Mouse (Mus musculus): Measurements from ENCODE around the gene Vsig10. TPM values are rescaled to one million over a fixed set of nuclear protein-coding genes. Genes with fewer than 3 reads are reported as not detected.
"Not testable (repeated sequence)": the region's sequence is repeated elsewhere in the genome, so short reads cannot be mapped to it uniquely, and the experiment has no call there.

The Vsig10 gene
- polyA plus RNA-seq, 1 experiment, result 2.3 TPM

GRCm38 (mm10) chr5:117284029-117284428, 34.9 kb upstream of the Vsig10 start:
- Histone ChIP-seq H3K27ac (ENCODE audit: insufficient read depth, low read depth, low read length) (no peak overlapping the region), H3K4me1 (ENCODE audit: control insufficient read depth, insufficient read depth, low read length) (peaks cover 10% of the 10 kb centered on the region; the same call in 1 of the 2 replicates)

GRCm38 (mm10) chr5:117284682-117285081, 34.2 kb upstream of the Vsig10 start:
- no peak for TF ChIP-seq CTCF (IDR thresholded peaks at IDR 0.05; ENCODE audit: low read depth, low read length)
- no peak for TF ChIP-seq POLR2A (IDR thresholded peaks at IDR 0.05; ENCODE audit: borderline replicate concordance, low read depth, low read length)
- Histone ChIP-seq H3K4me3 (ENCODE audit: insufficient read depth, low read length) (no peak overlapping the region), H3K27ac (ENCODE audit: insufficient read depth, low read depth, low read length) (no peak overlapping the region), H3K4me1 (ENCODE audit: control insufficient read depth, insufficient read depth, low read length) (peaks cover 10% of the 10 kb centered on the region; the same call in 1 of the 2 replicates)

More at GRCm38 (mm10) chr5:117284029-117284428, 34.9 kb upstream of the Vsig10 start:
- TF ChIP-seq POLR2A (IDR thresholded peaks at IDR 0.05; ENCODE audit: borderline replicate concordance, low read depth, low read length), result no peak
- TF ChIP-seq CTCF (IDR thresholded peaks at IDR 0.05; ENCODE audit: low read depth, low read length), result no peak
- H3K4me3 ChIP-seq (ENCODE audit: insufficient read depth, low read length), result no peak overlapping the region

- Histone ChIP-seq H3K4me3 (ENCODE audit: insufficient read depth, low read length) (no peak overlapping the region), H3K27ac (ENCODE audit: insufficient read depth, low read depth, low read length) (no peak overlapping the region), H3K4me1 (ENCODE audit: control insufficient read depth, insufficient read depth, low read length) (peaks cover 10% of the 10 kb centered on the region; the same call in 1 of the 2 replicates)
- TF ChIP-seq CTCF (IDR thresholded peaks at IDR 0.05; ENCODE audit: low read depth, low read length), result no peak
- no peak for TF ChIP-seq POLR2A (IDR thresholded peaks at IDR 0.05; ENCODE audit: borderline replicate concordance, low read depth, low read length)
Observed at GRCm38 (mm10) chr5:117285266-117285665, 33.6 kb upstream of the Vsig10 start.

DNA sequence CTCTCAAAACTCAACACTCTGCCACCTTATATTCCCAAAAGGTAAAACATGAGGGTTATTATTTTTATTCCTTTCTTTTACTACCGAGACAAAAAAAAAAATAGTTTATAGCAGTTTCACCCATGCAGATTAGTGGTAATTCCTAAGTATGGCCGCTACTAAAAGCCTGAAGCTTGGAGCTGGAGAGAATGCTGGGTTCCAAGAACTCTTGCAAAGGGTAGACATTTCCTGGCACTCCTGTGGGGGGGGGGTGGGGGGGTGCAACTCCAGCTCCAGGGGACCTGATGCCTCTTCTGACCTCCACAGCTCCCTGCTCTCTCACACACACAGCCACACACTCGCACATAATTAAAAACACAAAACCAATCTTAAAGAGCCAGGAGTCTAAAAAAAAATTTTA, 32.6 kb upstream of the Vsig10 start:
- no peak for TF ChIP-seq CTCF (IDR thresholded peaks at IDR 0.05; ENCODE audit: low read depth, low read length)
- TF ChIP-seq POLR2A (IDR thresholded peaks at IDR 0.05; ENCODE audit: borderline replicate concordance, low read depth, low read length), result no peak
- Histone ChIP-seq H3K4me3 (ENCODE audit: insufficient read depth, low read length) (peak overlapping the region; percentile 81), H3K27ac (ENCODE audit: insufficient read depth, low read depth, low read length) (no peak overlapping the region), H3K4me1 (ENCODE audit: control insufficient read depth, insufficient read depth, low read length) (peaks cover 10% of the 10 kb centered on the region; the same call in 1 of the 2 replicates)

DNA sequence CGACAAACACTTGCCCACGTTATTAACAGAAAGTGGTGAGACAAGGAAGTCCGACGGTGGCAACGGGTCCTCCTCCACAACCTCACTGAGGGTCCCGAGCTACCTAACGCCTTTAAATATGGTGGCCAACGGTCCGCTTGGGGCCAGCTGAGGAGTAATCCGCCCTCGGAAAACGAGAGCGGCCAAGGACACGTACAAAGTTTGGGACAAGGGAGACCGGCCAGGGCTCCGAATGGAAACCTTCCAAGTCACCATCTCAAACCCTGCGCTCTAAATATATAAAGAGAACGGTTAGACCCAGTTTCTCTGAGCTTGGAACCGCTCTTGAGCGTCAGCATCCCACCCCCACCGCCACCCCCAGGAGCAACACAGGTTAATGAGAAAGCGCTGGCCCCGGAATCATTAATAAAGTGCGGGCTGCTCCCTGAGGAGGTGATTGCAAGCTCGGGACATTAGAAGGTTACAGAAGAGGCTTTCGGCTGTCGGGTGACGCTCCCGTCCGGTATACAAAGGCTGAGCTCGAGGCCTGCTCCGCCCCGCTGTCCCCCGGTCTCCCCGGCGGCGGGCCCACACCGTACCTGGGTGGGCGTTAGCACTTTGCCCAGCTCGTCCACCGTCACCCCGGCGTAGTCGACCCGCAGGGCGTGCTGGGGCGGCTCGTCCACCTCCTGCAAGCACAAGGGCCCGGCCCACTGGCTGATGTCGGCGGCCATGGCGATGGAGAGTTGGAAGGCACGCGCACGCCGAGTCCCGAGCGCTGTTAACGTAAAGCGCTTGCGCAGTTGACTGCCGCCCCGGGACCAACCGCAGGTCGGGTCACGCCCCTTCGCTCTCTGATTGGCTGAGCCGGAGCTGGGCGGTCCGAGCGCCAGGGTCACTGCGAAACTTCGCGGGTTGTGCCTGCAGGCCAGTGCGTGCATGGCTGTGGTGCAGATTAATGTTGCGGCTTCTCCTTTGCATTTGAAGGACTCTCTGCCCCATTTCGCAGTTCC, 31.8 kb upstream of the Vsig10 start, which contains the start of gene Pebp1:
TSS of gene Pebp1 (minus strand) at position 795 of the 992 bp plus-strand sequence.
- no peak for TF ChIP-seq POLR2A (IDR thresholded peaks at IDR 0.05; ENCODE audit: borderline replicate concordance, low read depth, low read length)
- H3K4me1 ChIP-seq (ENCODE audit: control insufficient read depth, insufficient read depth, low read length), result peaks cover 10% of the 10 kb centered on the region; the same call in 1 of the 2 replicates
- peak within 1 kb of the TSS; percentile 81 for H3K4me3 ChIP-seq (ENCODE audit: insufficient read depth, low read length)
- peak within 1 kb of the TSS; percentile 1; the same call in 1 of the 2 replicates for H3K27ac ChIP-seq (ENCODE audit: insufficient read depth, low read depth, low read length)

DNA sequence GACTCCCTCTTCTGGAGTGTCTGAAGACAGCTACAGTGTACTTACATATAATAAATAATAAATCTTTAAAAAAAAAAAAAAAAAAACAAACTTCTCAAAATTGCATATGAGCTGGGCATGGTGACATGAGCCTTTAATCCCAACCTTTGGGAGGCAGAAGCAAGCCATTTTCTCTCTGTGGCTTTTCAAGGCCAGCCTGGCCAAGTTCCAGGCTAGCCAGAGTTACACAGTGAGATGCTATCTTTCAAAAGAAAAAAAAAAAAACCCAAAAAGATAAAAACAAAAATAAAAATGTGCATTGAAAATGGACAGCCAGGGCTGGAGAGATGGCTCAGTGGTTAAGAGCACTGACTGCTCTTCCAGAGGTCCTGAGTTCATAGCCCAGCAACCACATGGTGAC, 29.2 kb upstream of the Vsig10 start:
- TF ChIP-seq CTCF (IDR thresholded peaks at IDR 0.05; ENCODE audit: low read depth, low read length), result no peak
- no peak for TF ChIP-seq POLR2A (IDR thresholded peaks at IDR 0.05; ENCODE audit: borderline replicate concordance, low read depth, low read length)
- H3K4me3 ChIP-seq (ENCODE audit: insufficient read depth, low read length), result no peak overlapping the region

DNA sequence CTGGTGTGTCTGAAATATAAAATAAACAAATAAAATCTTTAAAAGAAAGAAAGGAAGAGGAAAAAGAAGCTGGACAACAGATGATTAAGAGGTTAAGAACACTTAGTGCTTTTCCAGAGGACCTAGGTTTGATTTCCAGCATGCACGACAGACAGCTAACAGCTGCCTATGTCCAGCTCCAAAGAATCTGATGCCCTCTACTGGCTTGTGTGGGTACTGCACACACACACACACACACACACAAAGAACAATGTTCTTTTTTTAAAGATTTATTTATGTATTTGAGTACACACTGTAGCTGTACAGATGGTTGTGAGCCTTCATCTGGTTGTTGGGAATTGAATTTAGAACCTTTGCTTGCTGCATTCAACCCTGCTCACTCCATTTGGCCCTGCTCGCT, 28.8 kb upstream of the Vsig10 start:
- TF ChIP-seq POLR2A (IDR thresholded peaks at IDR 0.05; ENCODE audit: borderline replicate concordance, low read depth, low read length) (no peak), CTCF (IDR thresholded peaks at IDR 0.05; ENCODE audit: low read depth, low read length) (no peak)
- H3K27ac ChIP-seq (ENCODE audit: insufficient read depth, low read depth, low read length), result no peak overlapping the region
- H3K4me1 ChIP-seq (ENCODE audit: control insufficient read depth, insufficient read depth, low read length), result peaks cover 10% of the 10 kb centered on the region; the same call in 1 of the 2 replicates
- H3K4me3 ChIP-seq (ENCODE audit: insufficient read depth, low read length), result no peak overlapping the region

More for the DNA sequence above, 29.2 kb upstream of the Vsig10 start:
- Histone ChIP-seq H3K4me1 (ENCODE audit: control insufficient read depth, insufficient read depth, low read length) (peaks cover 10% of the 10 kb centered on the region; the same call in 1 of the 2 replicates), H3K27ac (ENCODE audit: insufficient read depth, low read depth, low read length) (no peak overlapping the region)

GRCm38 (mm10) chr5:117291312-117291711, 27.6 kb upstream of the Vsig10 start:
- TF ChIP-seq POLR2A (IDR thresholded peaks at IDR 0.05; ENCODE audit: borderline replicate concordance, low read depth, low read length), result no peak
- no peak for TF ChIP-seq CTCF (IDR thresholded peaks at IDR 0.05; ENCODE audit: low read depth, low read length)
- peaks cover 7% of the 10 kb centered on the region; the same call in 1 of the 2 replicates for H3K4me1 ChIP-seq (ENCODE audit: control insufficient read depth, insufficient read depth, low read length)

DNA sequence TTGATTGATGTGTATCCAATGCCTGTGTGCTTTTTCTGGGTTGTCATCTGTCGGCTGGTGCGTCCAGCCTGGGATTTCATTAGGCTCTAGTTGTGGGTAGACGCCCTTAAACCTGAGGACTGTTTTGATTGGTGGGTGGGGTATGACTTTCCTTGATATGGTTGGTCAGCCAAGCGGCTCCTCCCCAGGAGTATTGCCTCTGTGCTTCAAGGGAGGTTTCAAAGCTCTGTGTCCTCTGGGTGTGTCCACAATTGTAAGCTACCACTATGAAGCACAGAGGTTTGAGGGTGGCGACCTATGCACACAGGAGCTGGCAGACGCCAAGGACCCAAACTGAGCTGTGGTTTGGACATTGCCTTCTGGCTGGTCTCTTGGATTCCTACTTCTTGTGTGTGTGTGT, 26.3 kb upstream of the Vsig10 start:
- TF ChIP-seq POLR2A (IDR thresholded peaks at IDR 0.05; ENCODE audit: borderline replicate concordance, low read depth, low read length) (no peak), CTCF (IDR thresholded peaks at IDR 0.05; ENCODE audit: low read depth, low read length) (no peak)
- Histone ChIP-seq H3K4me1 (ENCODE audit: control insufficient read depth, insufficient read depth, low read length) (peaks cover 7% of the 10 kb centered on the region; the same call in 1 of the 2 replicates), H3K4me3 (ENCODE audit: insufficient read depth, low read length) (no peak overlapping the region), H3K27ac (ENCODE audit: insufficient read depth, low read depth, low read length) (no peak overlapping the region)

More at GRCm38 (mm10) chr5:117291312-117291711, 27.6 kb upstream of the Vsig10 start:
- H3K27ac ChIP-seq (ENCODE audit: insufficient read depth, low read depth, low read length), result no peak overlapping the region
- no peak overlapping the region for H3K4me3 ChIP-seq (ENCODE audit: insufficient read depth, low read length)

- H3K4me3 ChIP-seq (ENCODE audit: insufficient read depth, low read length); H3K27ac ChIP-seq (ENCODE audit: insufficient read depth, low read depth, low read length); H3K4me1 ChIP-seq (ENCODE audit: control insufficient read depth, insufficient read depth, low read length): not testable (repeated sequence)
Observed at GRCm38 (mm10) chr5:117293776-117294175, 25.1 kb upstream of the Vsig10 start.

Data from bone marrow macrophage, adult 2 months (primary cell).